Mouse (Mus musculus) neural tube, embryonic 11.5 days (tissue): ENCODE results near the gene Robo1. TPM values are rescaled to one million over a fixed set of nuclear protein-coding genes. Genes with fewer than 3 reads are reported as not detected.

Experiments
- ATAC-seq: fragments of 200-750 bp; cut with Nextera tagmentation; 2 replicates; pipeline ENCODE4 v1.8.0; 2017; ENCODE audit warnings: moderate number of reproducible peaks, mild to moderate bottlenecking, moderate TSS enrichment, moderate library complexity; ENCODE audit not compliant: insufficient read depth, low FRiP score, low TSS enrichment
- DNase-seq: peaks from one replicate; pipeline ENCODE4 v3.0.0-alpha.2; 2015; ENCODE audit warnings: low spot score
- H3K27ac ChIP-seq: fragments of 300-500 bp; sonication (generic); 2 replicates; pipeline ENCODE4 v1.5.1; 2014; ENCODE audit warnings: low read depth, mild to moderate bottlenecking, low read length
- H3K27me3 ChIP-seq: fragments of 300-500 bp; sonication (generic); 2 replicates; pipeline ENCODE4 v1.6.1; 2014; ENCODE audit warnings: mild to moderate bottlenecking, low read length, mixed read lengths; ENCODE audit not compliant: control insufficient read depth, insufficient read depth
- H3K36me3 ChIP-seq: fragments of 300-500 bp; sonication (generic); 2 replicates; pipeline ENCODE4 v1.6.1; 2014; ENCODE audit warnings: mild to moderate bottlenecking, low read length, moderate library complexity, mixed read lengths; ENCODE audit not compliant: control insufficient read depth, insufficient read depth
- H3K4me1 ChIP-seq: fragments of 300-500 bp; sonication (generic); 2 replicates; pipeline ENCODE4 v1.6.1; 2014; ENCODE audit warnings: low read length, mixed read lengths; ENCODE audit not compliant: control insufficient read depth, insufficient read depth
- H3K4me2 ChIP-seq: fragments of 300-500 bp; sonication (generic); 2 replicates; pipeline ENCODE4 v1.6.1; 2014; ENCODE audit warnings: low read depth, mild to moderate bottlenecking, moderate library complexity
- H3K4me3 ChIP-seq: fragments of 300-500 bp; sonication (generic); 2 replicates; pipeline ENCODE4 v1.5.1; 2014; ENCODE audit warnings: low read depth, low read length
- H3K9ac ChIP-seq: fragments of 300-500 bp; sonication (generic); 2 replicates; pipeline ENCODE4 v1.6.1; 2014; ENCODE audit warnings: mild to moderate bottlenecking, low read length
- H3K9me3 ChIP-seq: fragments of 300-500 bp; sonication (generic); 2 replicates; pipeline ENCODE4 v1.6.1; 2016; ENCODE audit warnings: low read length; ENCODE audit not compliant: control insufficient read depth
- WGBS: fragments of 180-500 bp; shearing (Covaris S2); extraction: QIAGEN DNeasy Blood & Tissue Kit; methylation state at CpG from one replicate; pipeline ENCODE4 v1.1.7; 2014; 5-methylcytosine and 5-hydroxymethylcytosine counted together
- polyA plus RNA-seq: library from polyadenylated mRNA; unstranded; fragments of >200 nt; fragmentation: Nextera tagmentation; extraction: Ambion mirVana; gene quantifications from 2 replicates; pipeline ENCODE4 v1.2.1, GENCODE M21; 2014

Robo1 gene
- polyA plus RNA-seq, 1 experiment from 2014 or later, result 58.3 TPM

DNA sequence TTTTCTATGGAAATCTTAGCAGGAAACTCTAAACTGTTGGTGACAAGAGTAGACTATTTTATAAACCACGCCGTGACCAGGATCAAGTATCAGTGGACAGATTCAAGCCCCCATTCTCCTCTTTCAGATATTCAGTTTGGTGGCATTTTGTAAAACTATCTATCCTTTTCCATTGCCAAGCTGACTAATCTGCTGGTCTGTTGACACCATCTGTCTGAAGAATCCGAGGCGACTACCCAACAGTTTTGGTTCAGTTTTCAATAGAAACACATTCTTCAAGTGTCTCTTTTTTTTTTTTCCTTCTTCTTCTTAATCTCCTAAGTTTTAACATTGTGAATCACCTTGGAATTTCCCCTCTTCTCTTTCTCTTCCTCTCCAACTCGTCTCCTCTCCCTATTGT lies 397.7 kb downstream of the Robo1 start:
- Histone ChIP-seq H3K4me3 (no peak overlapping the region), H3K27me3 (no peaks in the 10 kb centered on the region), H3K27ac (no peak overlapping the region), H3K36me3 (0 out of 2 replicates have a peak, but pooled peaks cover 2% of the 10 kb centered on the region), H3K4me1 (0 out of 2 replicates have a peak, but pooled peaks cover 3% of the 10 kb centered on the region), H3K4me2 (no peak overlapping the region), H3K9ac (no peak overlapping the region), H3K9me3 (no peaks in the 10 kb centered on the region)
- ATAC-seq, result no peak
- DNase-seq, result no peak
- WGBS, result 84% methylated on average over 5 of the region's 5 CpGs

DNA sequence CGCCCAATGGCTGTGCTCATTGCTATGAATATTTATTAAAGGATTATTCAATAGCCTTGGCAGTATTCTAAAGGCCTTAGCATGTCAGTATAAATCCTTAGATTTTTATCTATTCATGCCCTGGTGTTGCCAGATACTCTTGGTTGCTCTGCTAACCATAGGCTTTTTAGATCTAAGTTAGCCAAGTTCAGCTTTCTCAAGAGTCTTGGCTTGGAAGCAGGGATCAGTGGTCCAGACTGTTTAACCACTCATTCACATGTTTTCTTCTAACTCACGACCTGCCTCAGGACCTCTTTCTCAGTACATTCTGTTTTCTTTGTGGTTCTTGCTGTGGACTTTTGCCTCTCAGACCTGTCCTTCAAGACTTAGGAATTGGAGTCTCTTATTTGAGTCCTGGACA lies 400.4 kb downstream of the Robo1 start:
- H3K27me3 ChIP-seq, result no peaks in the 10 kb centered on the region
- ATAC-seq, result no peak

DNA sequence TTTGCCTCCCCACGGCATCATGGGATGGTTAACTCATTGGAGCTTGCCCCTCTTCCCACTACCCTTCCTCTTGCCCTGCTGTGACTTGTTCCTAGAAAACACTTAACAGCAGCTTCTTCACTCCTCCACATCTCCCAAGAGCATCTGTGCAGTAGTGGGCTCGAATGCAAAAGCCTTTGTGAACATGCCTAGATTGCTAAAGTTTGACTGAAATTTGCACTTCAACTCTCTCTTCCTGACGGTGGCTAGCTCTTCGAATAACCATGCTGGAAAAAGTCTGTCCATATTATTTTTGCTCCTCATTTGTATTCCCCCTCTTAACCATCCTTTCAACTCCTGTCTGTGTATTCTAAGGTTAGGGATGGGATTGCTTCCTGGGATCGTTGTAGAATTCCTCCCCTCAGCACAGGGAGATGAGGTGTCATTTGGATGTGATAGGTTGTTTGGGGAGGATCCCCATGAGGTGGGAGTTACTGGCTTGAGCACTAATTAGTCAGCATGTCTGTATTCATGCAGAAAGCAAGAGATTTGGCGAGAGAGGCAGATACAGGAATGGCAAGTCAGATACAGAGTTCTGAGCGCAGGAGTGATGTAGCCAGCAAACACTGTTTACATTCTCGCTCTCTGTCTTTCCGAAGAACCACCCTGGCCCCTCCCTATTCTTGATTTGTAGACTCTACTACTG lies 409.2 kb downstream of the Robo1 start:
- no peaks in the 10 kb centered on the region for H3K27me3 ChIP-seq
- H3K4me3 ChIP-seq, result no peak overlapping the region
- no peak for DNase-seq
- H3K9me3 ChIP-seq, result no peaks in the 10 kb centered on the region
- no peaks in the 10 kb centered on the region for H3K36me3 ChIP-seq
- no peak overlapping the region for H3K27ac ChIP-seq
- H3K4me2 ChIP-seq, result no peak overlapping the region
- no peaks in the 10 kb centered on the region for H3K4me1 ChIP-seq
- ATAC-seq, result no peak
- H3K9ac ChIP-seq, result no peak overlapping the region
- 79% methylated on average over 9 of the region's 9 CpGs for WGBS

More for the DNA sequence above, 400.4 kb downstream of the Robo1 start:
- no peak for DNase-seq
- Histone ChIP-seq H3K4me1 (0 out of 2 replicates have a peak, but pooled peaks cover 3% of the 10 kb centered on the region), H3K4me3 (no peak overlapping the region), H3K27ac (no peak overlapping the region), H3K4me2 (no peak overlapping the region), H3K9ac (no peak overlapping the region), H3K36me3 (0 out of 2 replicates have a peak, but pooled peaks cover 2% of the 10 kb centered on the region), H3K9me3 (no peaks in the 10 kb centered on the region)
- WGBS, result 92% methylated on average over 2 of the region's 2 CpGs

DNA sequence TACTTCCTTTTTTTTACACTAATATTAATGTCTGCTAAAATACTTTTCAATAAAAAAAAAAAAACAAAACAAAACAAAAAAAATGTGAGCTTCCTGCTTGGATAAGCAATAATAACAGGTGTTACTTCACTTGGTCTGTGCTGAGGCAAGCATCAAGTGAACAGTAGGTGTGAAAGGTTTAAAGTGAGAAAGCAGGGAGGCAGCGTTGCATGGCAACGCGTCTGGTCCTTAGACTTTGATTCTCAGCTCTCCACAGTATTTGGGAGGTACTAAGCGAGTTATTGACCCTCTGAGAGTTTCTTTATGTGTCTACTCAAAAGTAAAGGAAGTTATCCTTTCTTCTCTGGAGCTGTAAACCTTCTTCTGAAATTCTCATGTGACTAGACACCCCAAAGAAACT lies 411.0 kb downstream of the Robo1 start:
- Histone ChIP-seq H3K36me3 (no peaks in the 10 kb centered on the region), H3K4me1 (no peaks in the 10 kb centered on the region), H3K9ac (no peak overlapping the region), H3K9me3 (no peaks in the 10 kb centered on the region), H3K27ac (no peak overlapping the region), H3K27me3 (no peaks in the 10 kb centered on the region), H3K4me3 (no peak overlapping the region), H3K4me2 (no peak overlapping the region)
- 75% methylated on average over 4 of the region's 4 CpGs for WGBS
- ATAC-seq, result no peak
- no peak for DNase-seq

DNA sequence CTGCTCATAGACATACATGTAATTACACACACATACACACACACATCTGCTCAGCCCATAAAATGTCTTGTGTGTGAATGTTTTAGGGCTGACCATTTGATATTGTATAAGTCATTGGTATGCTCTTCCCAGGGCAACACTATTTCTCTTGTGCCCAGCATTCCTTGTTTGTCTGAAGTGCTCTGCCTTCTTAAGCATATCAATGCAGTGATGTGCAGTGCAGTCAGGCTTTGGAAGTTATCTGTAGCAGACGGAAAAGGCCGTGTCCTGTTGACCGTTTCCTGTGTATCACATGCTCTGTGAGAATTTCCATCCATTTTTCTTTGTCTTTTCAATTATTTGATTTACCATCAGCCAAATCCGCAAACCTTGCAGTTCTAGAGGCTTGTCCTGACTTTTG lies 412.9 kb downstream of the Robo1 start:
- no peak for ATAC-seq
- H3K4me2 ChIP-seq, result no peak overlapping the region
- H3K9me3 ChIP-seq, result no peaks in the 10 kb centered on the region
- no peak for DNase-seq
- no peak overlapping the region for H3K4me3 ChIP-seq
- 92% methylated on average over 4 of the region's 4 CpGs for WGBS
- no peaks in the 10 kb centered on the region for H3K27me3 ChIP-seq
- no peaks in the 10 kb centered on the region for H3K36me3 ChIP-seq
- H3K27ac ChIP-seq, result no peak overlapping the region
- H3K9ac ChIP-seq, result no peak overlapping the region
- H3K4me1 ChIP-seq, result no peaks in the 10 kb centered on the region

DNA sequence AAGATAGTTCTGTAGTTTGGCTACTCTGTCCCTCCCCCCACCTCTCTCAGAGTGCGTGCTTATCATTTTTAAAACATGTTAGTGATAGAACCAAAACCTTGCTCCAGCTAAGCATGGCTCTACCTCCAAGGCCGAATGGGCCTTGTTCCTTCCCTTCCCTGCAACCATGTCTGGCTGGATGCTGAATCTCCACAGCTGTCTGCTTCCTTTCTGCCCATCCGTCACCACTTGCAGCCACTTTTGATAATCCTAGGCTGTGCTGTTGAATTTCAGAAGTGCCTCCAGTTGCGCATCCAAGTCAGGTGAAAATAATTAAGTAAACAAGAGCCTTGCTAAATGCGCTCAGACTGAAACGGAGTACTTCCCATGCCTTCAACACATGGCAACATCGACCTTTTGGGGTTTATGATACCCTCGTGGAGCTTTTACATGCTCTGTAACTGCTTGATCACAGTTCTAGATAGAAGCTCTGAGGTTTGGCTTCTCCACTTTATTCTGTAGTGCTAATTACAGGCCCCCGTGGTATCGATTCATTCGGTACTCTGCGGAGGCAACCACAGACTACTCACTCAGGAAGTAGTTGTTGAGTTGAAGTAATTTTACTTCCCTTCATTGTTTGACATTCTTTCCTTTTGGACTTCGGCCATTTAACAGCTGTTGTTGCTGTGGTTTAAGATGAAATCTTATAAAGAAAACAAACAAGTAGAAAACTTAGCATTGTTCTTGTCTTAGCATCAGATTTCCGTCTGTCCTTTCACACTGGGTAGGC lies 413.8 kb downstream of the Robo1 start:
- Histone ChIP-seq H3K4me3 (no peak overlapping the region), H3K27me3 (no peaks in the 10 kb centered on the region), H3K9me3 (no peaks in the 10 kb centered on the region), H3K27ac (no peak overlapping the region), H3K4me2 (no peak overlapping the region), H3K4me1 (no peaks in the 10 kb centered on the region), H3K36me3 (no peaks in the 10 kb centered on the region), H3K9ac (no peak overlapping the region)
- WGBS, result 92% methylated on average over 14 of the region's 14 CpGs
- ATAC-seq, result no peak
- DNase-seq, result no peak

DNA sequence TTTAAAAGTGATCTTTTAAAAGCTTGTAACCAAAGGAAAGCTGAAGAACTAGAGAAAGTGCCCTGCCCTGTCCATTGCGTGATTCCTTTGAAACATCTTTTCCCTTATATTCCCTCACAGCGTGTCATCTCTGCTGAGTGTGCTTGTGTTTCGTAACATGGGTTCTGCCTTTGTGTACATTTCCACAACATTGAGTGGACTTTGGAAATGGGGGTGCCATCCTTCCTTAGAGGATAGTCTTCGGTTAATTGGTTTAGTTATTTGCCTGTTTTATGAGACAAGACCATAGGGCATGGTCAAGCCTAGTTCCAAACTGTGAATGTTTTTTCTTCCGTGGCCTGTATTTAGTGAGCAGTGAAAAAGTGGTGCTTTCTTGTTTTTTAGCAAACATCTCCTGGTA lies 426.1 kb downstream of the Robo1 start:
- H3K27ac ChIP-seq, result no peak overlapping the region
- H3K4me1 ChIP-seq, result 0 out of 2 replicates have a peak, but pooled peaks cover 3% of the 10 kb centered on the region
- no peaks in the 10 kb centered on the region for H3K36me3 ChIP-seq
- no peak overlapping the region for H3K4me3 ChIP-seq
- no peaks in the 10 kb centered on the region for H3K9me3 ChIP-seq
- no peak overlapping the region for H3K9ac ChIP-seq
- 85% methylated on average over 5 of the region's 5 CpGs for WGBS
- no peaks in the 10 kb centered on the region for H3K27me3 ChIP-seq
- no peak for DNase-seq
- no peak overlapping the region for H3K4me2 ChIP-seq
- ATAC-seq, result no peak

DNA sequence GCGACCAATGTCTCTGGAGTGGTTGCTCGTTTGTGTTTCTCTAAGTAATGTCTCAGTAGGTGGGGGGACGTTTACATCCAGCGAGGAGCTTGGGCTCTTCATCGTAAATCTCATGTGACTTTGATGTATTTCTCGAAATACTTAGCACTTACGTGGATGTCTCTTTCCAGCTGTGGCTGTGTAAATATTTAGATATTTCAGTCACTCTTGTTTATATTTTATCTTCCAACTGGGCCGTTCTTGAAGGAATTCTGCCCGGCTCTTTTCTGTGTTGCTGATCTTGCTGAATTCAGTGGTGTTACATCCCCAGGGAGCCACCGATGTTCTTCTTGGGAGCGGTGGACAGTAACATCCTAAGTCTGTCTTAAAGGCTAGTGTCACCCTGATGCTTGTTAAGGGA lies 427.1 kb downstream of the Robo1 start:
- Histone ChIP-seq H3K4me1 (0 out of 2 replicates have a peak, but pooled peaks cover 3% of the 10 kb centered on the region), H3K9ac (no peak overlapping the region), H3K27me3 (no peaks in the 10 kb centered on the region), H3K4me2 (no peak overlapping the region), H3K4me3 (no peak overlapping the region), H3K27ac (no peak overlapping the region), H3K36me3 (no peaks in the 10 kb centered on the region), H3K9me3 (no peaks in the 10 kb centered on the region)
- WGBS, result 48% methylated on average over 11 of the region's 11 CpGs
- DNase-seq, result no peak
- no peak for ATAC-seq

DNA sequence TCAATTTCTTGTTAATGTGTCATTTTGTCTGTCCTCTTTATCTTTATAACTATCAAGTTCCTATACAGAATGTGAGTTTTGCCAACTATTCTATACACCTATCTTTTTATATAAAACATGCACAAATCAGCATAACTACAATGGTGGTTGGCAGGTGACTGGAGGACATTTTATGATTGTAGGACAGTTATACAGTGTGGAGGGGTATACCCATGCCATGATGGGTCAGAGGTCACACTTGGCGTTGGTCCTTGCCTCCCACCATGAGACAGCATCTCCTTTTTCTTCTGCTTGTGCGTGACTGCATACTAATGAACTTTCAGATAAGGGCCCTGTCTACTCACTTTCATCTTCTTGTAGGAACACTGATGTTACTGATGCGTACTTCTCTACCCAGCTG lies 427.5 kb downstream of the Robo1 start:
- 0 out of 2 replicates have a peak, but pooled peaks cover 3% of the 10 kb centered on the region for H3K4me1 ChIP-seq
- H3K4me2 ChIP-seq, result no peak overlapping the region
- no peak overlapping the region for H3K9ac ChIP-seq
- no peak overlapping the region for H3K4me3 ChIP-seq
- H3K27me3 ChIP-seq, result no peaks in the 10 kb centered on the region
- H3K27ac ChIP-seq, result no peak overlapping the region
- H3K36me3 ChIP-seq, result no peaks in the 10 kb centered on the region
- H3K9me3 ChIP-seq, result no peaks in the 10 kb centered on the region
- WGBS, result 79% methylated on average over 3 of the region's 3 CpGs
- DNase-seq (no peak), ATAC-seq (no peak)
